Mouse (Mus musculus): ENCODE measurements around the gene Elane. TPM values are rescaled to one million over a fixed set of nuclear protein-coding genes. Genes with fewer than 3 reads are reported as not detected.

Gene Elane
- polyA plus RNA-seq, 1 experiment from 2014 or later = 0.55 TPM

- peak; percentile 97 for DNase-seq (ENCODE audit: low spot score)
- peaks cover 4% of the 10 kb centered on the region; the same call in 1 of the 2 replicates for H3K36me3 ChIP-seq (ENCODE audit: control insufficient read depth, insufficient read depth, low read length)
- no peak for TF ChIP-seq CTCF (IDR thresholded peaks at IDR 0.05; ENCODE audit: low read depth)
- TF ChIP-seq EP300 (optimal IDR thresholded peaks at IDR 0.05) = peak; percentile 62
- H3K9ac ChIP-seq (ENCODE audit: low read length) = peak overlapping the region; percentile 67
- no peaks in the 10 kb centered on the region for H3K27me3 ChIP-seq (ENCODE audit: control insufficient read depth, insufficient read depth, low read length)
- H3K4me3 ChIP-seq (ENCODE audit: low read depth, low read length) = peak overlapping the region; percentile 41
- H3K9me3 ChIP-seq (ENCODE audit: control insufficient read depth, low read length) = no peaks in the 10 kb centered on the region
- peak overlapping the region; percentile 62 for H3K4me2 ChIP-seq (replicated peaks; ENCODE audit: low read depth)
- under 1% methylated on average over 15 of the region's 15 CpGs for WGBS
- peaks cover 28% of the 10 kb centered on the region for H3K4me1 ChIP-seq (replicated peaks; ENCODE audit: control insufficient read depth, insufficient read depth)
- H3K27ac ChIP-seq (replicated peaks) = peak overlapping the region; percentile 99
- peak; percentile 53 for ATAC-seq (ENCODE audit: low FRiP score, low TSS enrichment)
These were observed 32.7 kb upstream of the Elane start for GRCm38 (mm10) chr10:79853392-79853791.

- peak within 1 kb of the TSS; percentile 99 for H3K9ac ChIP-seq (ENCODE audit: low read length)
- peaks cover 5% of the 10 kb centered on the region for H3K36me3 ChIP-seq (ENCODE audit: control insufficient read depth, insufficient read depth, low read length)
- under 1% methylated on average over 75 of the region's 75 CpGs for WGBS
- TF ChIP-seq EP300 (optimal IDR thresholded peaks at IDR 0.05) (no peak), CTCF (IDR thresholded peaks at IDR 0.05; ENCODE audit: low read depth) (no peak)
- H3K4me3 ChIP-seq (ENCODE audit: low read depth, low read length) = peak within 1 kb of the TSS; percentile 94
- ATAC-seq (ENCODE audit: low FRiP score, low TSS enrichment) (peak; percentile 90), DNase-seq (ENCODE audit: low spot score) (peak; percentile 100)
- H3K4me1 ChIP-seq (replicated peaks; ENCODE audit: control insufficient read depth, insufficient read depth) = peaks cover 32% of the 10 kb centered on the region
- H3K27ac ChIP-seq (replicated peaks) = peak within 1 kb of the TSS; percentile 100
- H3K9me3 ChIP-seq (ENCODE audit: control insufficient read depth, low read length) = no peaks in the 10 kb centered on the region
- H3K27me3 ChIP-seq (ENCODE audit: control insufficient read depth, insufficient read depth, low read length) = no peaks in the 10 kb centered on the region
- peak within 1 kb of the TSS; percentile 92 for H3K4me2 ChIP-seq (replicated peaks; ENCODE audit: low read depth)
These were observed 31.9 kb upstream of the Elane start, which contains the start of gene Ptbp1 for GRCm38 (mm10) chr10:79853860-79854795. Ptbp1 (plus strand) TSS chr10:79854427.

- Histone ChIP-seq H3K4me3 (ENCODE audit: low read depth, low read length) (peak overlapping the region; percentile 94), H3K9ac (ENCODE audit: low read length) (peak overlapping the region; percentile 99), H3K9me3 (ENCODE audit: control insufficient read depth, low read length) (no peaks in the 10 kb centered on the region), H3K27me3 (ENCODE audit: control insufficient read depth, insufficient read depth, low read length) (no peaks in the 10 kb centered on the region), H3K4me2 (replicated peaks; ENCODE audit: low read depth) (peak overlapping the region; percentile 92), H3K27ac (replicated peaks) (peak overlapping the region; percentile 100), H3K36me3 (ENCODE audit: control insufficient read depth, insufficient read depth, low read length) (peaks cover 13% of the 10 kb centered on the region), H3K4me1 (replicated peaks; ENCODE audit: control insufficient read depth, insufficient read depth) (peaks cover 32% of the 10 kb centered on the region)
- TF ChIP-seq CTCF (IDR thresholded peaks at IDR 0.05; ENCODE audit: low read depth) (peak; percentile 27; the same call in 1 of the 2 replicates), EP300 (optimal IDR thresholded peaks at IDR 0.05) (no peak)
- ATAC-seq (ENCODE audit: low FRiP score, low TSS enrichment) = peak; percentile 4
- WGBS = under 1% methylated on average over 74 of the region's 83 CpGs
- peak; percentile 72 for DNase-seq (ENCODE audit: low spot score)
These were observed 31.1 kb upstream of the Elane start for GRCm38 (mm10) chr10:79854801-79855541.

GRCm38 (mm10) chr10:79855558-79856184, 30.4 kb upstream of the Elane start:
- peak overlapping the region; percentile 94 for H3K4me3 ChIP-seq (ENCODE audit: low read depth, low read length)
- peak; percentile 18; the same call in 1 of the 2 replicates for ATAC-seq (ENCODE audit: low FRiP score, low TSS enrichment)
- H3K9ac ChIP-seq (ENCODE audit: low read length) = peak overlapping the region; percentile 99
- peak overlapping the region; percentile 92 for H3K4me2 ChIP-seq (replicated peaks; ENCODE audit: low read depth)
- WGBS = under 1% methylated on average over 10 of the region's 10 CpGs
- H3K27me3 ChIP-seq (ENCODE audit: control insufficient read depth, insufficient read depth, low read length) = no peaks in the 10 kb centered on the region
- DNase-seq (ENCODE audit: low spot score) = peak; percentile 88
- no peaks in the 10 kb centered on the region for H3K9me3 ChIP-seq (ENCODE audit: control insufficient read depth, low read length)
- peak overlapping the region; percentile 100 for H3K27ac ChIP-seq (replicated peaks)
- no peak for TF ChIP-seq CTCF (IDR thresholded peaks at IDR 0.05; ENCODE audit: low read depth)
- no peak for TF ChIP-seq EP300 (optimal IDR thresholded peaks at IDR 0.05)
- peaks cover 32% of the 10 kb centered on the region for H3K4me1 ChIP-seq (replicated peaks; ENCODE audit: control insufficient read depth, insufficient read depth)
- H3K36me3 ChIP-seq (ENCODE audit: control insufficient read depth, insufficient read depth, low read length) = peaks cover 20% of the 10 kb centered on the region

- ATAC-seq (ENCODE audit: low FRiP score, low TSS enrichment) (no peak), DNase-seq (ENCODE audit: low spot score) (no peak)
- Histone ChIP-seq H3K9me3 (ENCODE audit: control insufficient read depth, low read length) (no peaks in the 10 kb centered on the region), H3K9ac (ENCODE audit: low read length) (peak overlapping the region; percentile 99), H3K36me3 (ENCODE audit: control insufficient read depth, insufficient read depth, low read length) (peaks cover 26% of the 10 kb centered on the region), H3K4me3 (ENCODE audit: low read depth, low read length) (peak overlapping the region; percentile 94), H3K4me1 (replicated peaks; ENCODE audit: control insufficient read depth, insufficient read depth) (peaks cover 32% of the 10 kb centered on the region), H3K27me3 (ENCODE audit: control insufficient read depth, insufficient read depth, low read length) (no peaks in the 10 kb centered on the region), H3K27ac (replicated peaks) (peak overlapping the region; percentile 100), H3K4me2 (replicated peaks; ENCODE audit: low read depth) (peak overlapping the region; percentile 92)
- TF ChIP-seq EP300 (optimal IDR thresholded peaks at IDR 0.05) (no peak), CTCF (IDR thresholded peaks at IDR 0.05; ENCODE audit: low read depth) (no peak)
- WGBS = 8% methylated on average over 6 of the region's 6 CpGs
These were observed 29.8 kb upstream of the Elane start for GRCm38 (mm10) chr10:79856280-79856679.
